Mouse (Mus musculus): ENCODE results near the gene Prrt3.

Gene Prrt3

DNA sequence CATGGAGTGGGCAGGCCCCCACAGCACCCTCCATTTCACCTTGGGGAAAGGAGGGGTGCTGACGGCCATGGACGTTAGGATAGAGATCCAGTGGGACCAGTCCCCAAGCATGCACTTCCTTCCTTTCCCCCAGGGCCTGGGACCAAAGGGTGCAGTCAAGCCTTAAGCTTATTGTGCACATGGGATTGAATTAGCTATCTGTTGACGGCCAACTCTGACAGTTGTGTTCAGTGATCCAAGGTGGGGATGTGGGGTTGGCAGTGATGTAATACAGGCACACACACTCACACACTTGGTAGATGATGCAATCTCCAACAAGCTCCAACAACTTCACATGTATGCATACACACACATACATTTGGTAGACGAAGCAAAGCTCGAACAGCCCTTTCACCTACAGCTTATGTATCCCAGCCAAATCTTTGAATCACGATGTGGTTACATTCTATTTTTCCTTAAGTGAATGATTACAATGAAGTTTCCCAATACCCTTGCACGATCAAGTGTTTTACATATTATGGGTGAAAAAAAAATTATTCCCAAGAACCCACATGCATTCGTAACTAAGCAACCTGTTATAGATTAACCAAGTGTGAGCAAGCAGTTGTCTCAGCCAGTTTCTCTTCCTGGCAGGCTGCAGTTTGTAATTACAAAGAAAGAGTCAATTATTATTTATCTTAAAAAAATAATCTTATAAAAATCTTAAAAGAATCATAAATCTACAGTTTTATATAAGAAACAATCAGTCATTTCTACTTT is 57.3 kb downstream of the Prrt3 start:
- DNase-seq (ENCODE audit: extremely low spot score), result no peak
